Mouse (Mus musculus): ENCODE measurements around the gene Nt5c3.

Gene Nt5c3

DNA sequence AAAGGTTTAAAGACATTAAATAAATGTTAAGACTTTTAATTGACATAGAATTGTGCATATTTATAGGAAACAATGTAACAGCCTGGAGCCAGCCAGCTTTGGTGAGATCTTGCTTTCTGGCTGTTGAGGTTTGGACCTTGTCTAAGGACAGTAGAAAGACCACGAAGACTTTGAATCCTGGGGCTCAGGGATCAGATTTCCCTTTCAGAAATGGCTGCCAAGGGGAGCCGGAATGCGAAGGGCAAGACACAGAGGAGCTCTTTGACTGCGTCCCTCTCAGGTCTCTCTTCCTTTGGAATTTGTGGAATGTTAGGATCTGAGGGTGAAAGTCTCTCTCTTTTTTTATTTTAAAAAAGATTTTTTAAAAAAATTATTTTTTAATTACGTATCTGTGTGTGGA, 89.0 kb downstream of the Nt5c3 start:
- no peak for DNase-seq

GRCm38 (mm10) chr6:56832830-56833229, 90.9 kb downstream of the Nt5c3 start:
- no peak for DNase-seq

DNA sequence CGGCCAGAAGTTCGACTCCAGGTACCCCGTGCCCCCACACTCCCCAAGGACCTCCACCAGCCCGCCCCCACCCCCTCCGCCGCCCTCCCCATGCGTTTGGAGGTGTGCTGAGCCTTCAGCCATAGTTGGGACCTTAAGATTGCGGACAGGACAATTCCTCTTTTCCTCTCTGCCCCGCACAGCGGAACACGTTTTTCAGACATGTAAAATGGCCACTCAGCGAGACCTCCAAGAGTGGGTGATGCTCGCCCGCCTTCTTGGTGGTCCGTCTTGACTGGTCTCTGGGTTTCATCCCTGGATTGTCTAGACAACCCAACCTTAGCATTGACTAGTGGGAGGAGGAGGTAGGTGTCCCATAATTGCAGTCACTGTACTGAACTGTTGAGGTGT, 91.3 kb downstream of the Nt5c3 start:
- DNase-seq: no peak

Measured in right cerebral cortex, adult 18-20 months (tissue).